In genomic region chr11:116077446-116078204, GRCm38 (mm10) we compare ENCODE assay signal across 7 mouse cellular contexts. TPM values are rescaled to one million over a fixed set of nuclear protein-coding genes. Genes with fewer than 3 reads are reported as not detected.
DNase-seq lines count a peak whose midpoint lies in the region; ATAC-seq and TF ChIP-seq lines count a peak whose summit lies in the region.

Gene Unc13d (minus strand): TSS chr11:116077961.

- WGBS in forebrain, embryonic 11.5 days, result 71% methylated on average over 21 of the region's 22 CpGs
- 69% methylated on average over 22 of the region's 22 CpGs for WGBS in limb, embryonic 11.5 days
- 67% methylated on average over 22 of the region's 22 CpGs for WGBS in midbrain, embryonic 11.5 days

- H3K36me3 ChIP-seq in G1E (replicated peaks), result peaks cover 83% of the 10 kb centered on the region
- H3K36me3 ChIP-seq in forebrain, embryonic 11.5 days (ENCODE audit: control insufficient read depth, insufficient read depth, low read length), result peaks cover 9% of the 10 kb centered on the region
- H3K36me3 ChIP-seq in limb, embryonic 11.5 days (ENCODE audit: control insufficient read depth, insufficient read depth, low read length), result peaks cover 11% of the 10 kb centered on the region; the same call in 1 of the 2 replicates
- peaks cover 12% of the 10 kb centered on the region for H3K36me3 ChIP-seq in midbrain, embryonic 11.5 days (ENCODE audit: control insufficient read depth, insufficient read depth, low read length)

- no peak for TF ChIP-seq CTCF in G1E (IDR thresholded peaks at IDR 0.05; ENCODE audit: low read depth, low read length)

- peak; percentile 79 for DNase-seq in G1E (ENCODE audit: low spot score)
- DNase-seq in forebrain, embryonic 11.5 days (ENCODE audit: low spot score), result no peak
- no peak for DNase-seq in limb, embryonic 11.5 days (ENCODE audit: low spot score)
- no peak for DNase-seq in midbrain, embryonic 11.5 days (ENCODE audit: low spot score, missing footprints)
- peak; percentile 65 to 76 for DNase-seq in thymus, adult 18-20 months
- DNase-seq in left cerebral cortex, postnatal 14 days (ENCODE audit: low spot score in 2 of 2), result no peak

- intact Hi-C loops in left cerebral cortex, postnatal 14 days (cut with DNase I), result no loop called here

- peaks cover 83% of the 10 kb centered on the region for H3K4me1 ChIP-seq in G1E (ENCODE audit: insufficient read depth, low read depth, low read length)
- peaks cover 8% of the 10 kb centered on the region for H3K4me1 ChIP-seq in forebrain, embryonic 11.5 days (replicated peaks; ENCODE audit: control insufficient read depth, insufficient read depth, low read length)
- peaks cover 16% of the 10 kb centered on the region for H3K4me1 ChIP-seq in limb, embryonic 11.5 days (ENCODE audit: control insufficient read depth, insufficient read depth, low read length)
- H3K4me1 ChIP-seq in midbrain, embryonic 11.5 days (ENCODE audit: control insufficient read depth, insufficient read depth, low read length), result peaks cover 18% of the 10 kb centered on the region

- H3K9ac ChIP-seq in forebrain, embryonic 11.5 days (ENCODE audit: low read length), result peak within 1 kb of the TSS; percentile 23
- no peak within 1 kb of the TSS for H3K9ac ChIP-seq in limb, embryonic 11.5 days (ENCODE audit: low read length)
- H3K9ac ChIP-seq in midbrain, embryonic 11.5 days (ENCODE audit: low read length), result peak within 1 kb of the TSS; percentile 38

- H3K4me3 ChIP-seq in G1E (ENCODE audit: low read depth, low read length), result peak within 1 kb of the TSS; percentile 78
- H3K4me3 ChIP-seq in forebrain, embryonic 11.5 days (ENCODE audit: low read depth, low read length), result peak within 1 kb of the TSS; percentile 13; the same call in 1 of the 2 replicates
- H3K4me3 ChIP-seq in limb, embryonic 11.5 days (ENCODE audit: low read depth, low read length), result 0 out of 2 replicates have a peak within 1 kb of the TSS, but pooled peaks have one; percentile 10
- H3K4me3 ChIP-seq in midbrain, embryonic 11.5 days (ENCODE audit: low read depth, low read length), result peak within 1 kb of the TSS; percentile 3; the same call in 1 of the 2 replicates

- no peaks in the 10 kb centered on the region for H3K27me3 ChIP-seq in G1E (ENCODE audit: insufficient read depth, low read length)
- H3K27me3 ChIP-seq in forebrain, embryonic 11.5 days (ENCODE audit: control insufficient read depth, insufficient read depth, low read length), result no peaks in the 10 kb centered on the region
- no peaks in the 10 kb centered on the region for H3K27me3 ChIP-seq in limb, embryonic 11.5 days (ENCODE audit: control insufficient read depth, insufficient read depth, low read length)
- H3K27me3 ChIP-seq in midbrain, embryonic 11.5 days (ENCODE audit: control insufficient read depth, insufficient read depth, low read length), result no peaks in the 10 kb centered on the region

- no peaks in the 10 kb centered on the region for H3K9me3 ChIP-seq in G1E (replicated peaks)
- H3K9me3 ChIP-seq in forebrain, embryonic 11.5 days (ENCODE audit: control insufficient read depth, low read length), result no peaks in the 10 kb centered on the region
- no peaks in the 10 kb centered on the region for H3K9me3 ChIP-seq in limb, embryonic 11.5 days (ENCODE audit: control insufficient read depth, low read length)
- no peaks in the 10 kb centered on the region for H3K9me3 ChIP-seq in midbrain, embryonic 11.5 days (ENCODE audit: control insufficient read depth, low read length)

- H3K27ac ChIP-seq in forebrain, embryonic 11.5 days (ENCODE audit: low read depth, low read length), result peak within 1 kb of the TSS; percentile 18
- H3K27ac ChIP-seq in limb, embryonic 11.5 days (replicated peaks; ENCODE audit: low read depth, low read length), result peak within 1 kb of the TSS; percentile 56; the same call in 1 of the 2 replicates
- H3K27ac ChIP-seq in midbrain, embryonic 11.5 days (ENCODE audit: low read depth, low read length), result peak within 1 kb of the TSS; percentile 69; the same call in 1 of the 2 replicates

- peak; percentile 54 for ATAC-seq in CD4-positive, CD25-positive, alpha-beta regulatory T cell, adult 4 months
- peak; percentile 23 for ATAC-seq in G1E (ENCODE audit: extremely low read depth, insufficient number of reproducible peaks, low FRiP score, poor library complexity, severe bottlenecking)
- ATAC-seq in forebrain, embryonic 11.5 days (replicated peaks; ENCODE audit: low FRiP score), result 0 out of 2 replicates have a peak, but pooled peaks have one; percentile 25
- ATAC-seq in limb, embryonic 11.5 days (ENCODE audit: insufficient number of reproducible peaks, low FRiP score, low TSS enrichment, low read depth), result no peak
- peak; percentile 5; the same call in 1 of the 2 replicates for ATAC-seq in midbrain, embryonic 11.5 days (ENCODE audit: low FRiP score)

- peak within 1 kb of the TSS; percentile 46 for H3K4me2 ChIP-seq in forebrain, embryonic 11.5 days (ENCODE audit: low read depth, low read length, severe bottlenecking)
- peak within 1 kb of the TSS; percentile 53 for H3K4me2 ChIP-seq in limb, embryonic 11.5 days (ENCODE audit: low read depth, severe bottlenecking)
- peak within 1 kb of the TSS; percentile 31 for H3K4me2 ChIP-seq in midbrain, embryonic 11.5 days

RNA-seq across cellular contexts. Expression of gene Unc13d, which starts in this region (rescaled TPM):
- 100 to 1,000 TPM in 1 of 2 experiments, 10 to 100 TPM in 1; 73.8 to 138 TPM for polyA plus RNA-seq in CD4-positive, CD25-positive, alpha-beta regulatory T cell, adult 4 months (2017; shearing (Covaris generic))
- total RNA-seq in G1E (2014; fragmentation: Nextera tagmentation) (26.1 and 31.4 TPM in 2 replicates), G1E (2017) (63.5 and 81.7 TPM in 2 replicates)
- 126 and 144 TPM in 2 replicates for polyA plus RNA-seq in G1E (2012)
- polyA plus RNA-seq in forebrain, embryonic 11.5 days (2014; fragmentation: Nextera tagmentation; extraction: Ambion mirVana), result 1.6 and 2.2 TPM in 2 replicates
- 1.1 and 1.3 TPM in 2 replicates for polyA plus RNA-seq in limb, embryonic 11.5 days (2014; fragmentation: Nextera tagmentation; extraction: Ambion mirVana)
- polyA plus RNA-seq in midbrain, embryonic 11.5 days (2014; fragmentation: Nextera tagmentation; extraction: Ambion mirVana), result 0.82 and 1.1 TPM in 2 replicates
- total RNA-seq in left cerebral cortex, postnatal 14 days (2021), result under 1 TPM; 0.46 to 0.55 TPM

Comparison
In these comparisons a context has a peak if more than half of its experiments do, and no peak if none do; other contexts are left out.
1. RNA of gene Unc13d (total RNA-seq): 26.1 to 81.7 TPM in G1E; 0.46 to 0.55 TPM in left cerebral cortex, postnatal 14 days; every median in the first group is over 10 times any median in the second.
2. RNA of gene Unc13d (polyA plus RNA-seq): 73.8 to 138 TPM in CD4-positive, CD25-positive, alpha-beta regulatory T cell, adult 4 months and 126 to 144 TPM in G1E; 1.6 to 2.2 TPM in forebrain, embryonic 11.5 days, 1.1 to 1.3 TPM in limb, embryonic 11.5 days and 0.82 to 1.1 TPM in midbrain, embryonic 11.5 days; every median in the first group is over 10 times any median in the second.
3. DNase-seq: peak in G1E (single experiment) and thymus, adult 18-20 months (2 of 2); none in forebrain, embryonic 11.5 days (single experiment), limb, embryonic 11.5 days (single experiment), midbrain, embryonic 11.5 days (single experiment) and left cerebral cortex, postnatal 14 days (0 of 2).
4. H3K4me3 ChIP-seq: peak in every context shown above with its lines; median percentile 78 in G1E; 13 in forebrain, embryonic 11.5 days; 10 in limb, embryonic 11.5 days; 3 in midbrain, embryonic 11.5 days.
5. H3K27ac ChIP-seq: peak in every context shown above with its lines; median percentile 69 in midbrain, embryonic 11.5 days; 56 in limb, embryonic 11.5 days; 18 in forebrain, embryonic 11.5 days.
6. Peak in every context shown above with its lines, with median percentiles within 50 percentile points of each other: H3K4me2 ChIP-seq.